Mouse (Mus musculus) MEL (cell line): ENCODE measurements around the gene Ehd2. TPM values are rescaled to one million over a fixed set of nuclear protein-coding genes. Genes with fewer than 3 reads are reported as not detected.
A peak's percentile ranks its signal among the peaks of the same experiment; 100 is the strongest.

Experiments used
- DNase-seq: peaks from one replicate; pipeline ENCODE4 v3.0.0; 2011; ENCODE audit warnings: low read depth, low spot score
- H3K27ac ChIP-seq: 2 replicates; pipeline ENCODE4 v1.5.1; 2012; ENCODE audit warnings: low read depth, mild to moderate bottlenecking, control low read depth, low read length, moderate library complexity; ENCODE audit not compliant: control insufficient read depth
- H3K27me3 ChIP-seq, 2 experiments: fragments of 150-350 bp in 1 of 2; sonication (generic) in 1 of 2; 2 replicates each; pipeline ENCODE4 v1.6.1; 2012; ENCODE audit warnings: low read length in 2 of 2, mild to moderate bottlenecking in 2 of 2, improper control_type of control experiment in 1 of 2, moderate library complexity in 1 of 2; ENCODE audit not compliant: insufficient read depth in 2 of 2, control insufficient read depth in 1 of 2
- H3K36me3 ChIP-seq, 2 experiments: 2 replicates each; pipeline ENCODE4 v1.6.1; 2012 to 2014; ENCODE audit warnings: low read length in 2 of 2, improper control_type of control experiment in 1 of 2, inconsistent platforms in 1 of 2, mild to moderate bottlenecking in 1 of 2; ENCODE audit not compliant: insufficient read depth in 2 of 2, control insufficient read depth in 1 of 2
- H3K4me1 ChIP-seq, 2 experiments: fragments of 150-350 bp in 1 of 2; sonication (generic) in 1 of 2; 2 replicates each; pipeline ENCODE4 v1.6.1; 2012; ENCODE audit warnings: low read length in 2 of 2, improper control_type of control experiment in 1 of 2, mild to moderate bottlenecking in 1 of 2; ENCODE audit not compliant: insufficient read depth in 2 of 2, control insufficient read depth in 1 of 2
- H3K4me3 ChIP-seq, 2 experiments: fragments of 150-350 bp in 1 of 2; sonication (generic) in 1 of 2; 2 replicates each; pipeline ENCODE4 v1.5.1; 2012; ENCODE audit warnings: low read depth in 2 of 2, low read length in 2 of 2, mild to moderate bottlenecking in 2 of 2, moderate library complexity in 2 of 2, control low read depth in 1 of 2, improper control_type of control experiment in 1 of 2; ENCODE audit not compliant: control insufficient read depth in 1 of 2, insufficient read depth in 1 of 2
- H3K79me2 ChIP-seq: 2 replicates; pipeline ENCODE4 v1.6.1; 2012; ENCODE audit warnings: mild to moderate bottlenecking, low read length, moderate library complexity; ENCODE audit not compliant: control insufficient read depth, poor library complexity, insufficient read depth
- H3K9ac ChIP-seq: 2 replicates; pipeline ENCODE4 v1.6.1; 2012; ENCODE audit warnings: low read depth, mild to moderate bottlenecking, control low read depth, low read length, moderate library complexity; ENCODE audit not compliant: control insufficient read depth, poor library complexity, severe bottlenecking
- H3K9me3 ChIP-seq: fragments of 150-350 bp; sonication (generic); replicated peaks from 2 replicates; pipeline ENCODE4 v1.6.1; 2012; ENCODE audit warnings: mild to moderate bottlenecking, low read length, improper control_type of control experiment, moderate library complexity; ENCODE audit not compliant: insufficient read depth
- BHLHE40 ChIP-seq: IDR thresholded peaks from 2 replicates; pipeline ENCODE4 v1.6.1; 2012; ENCODE audit warnings: low read depth, mild to moderate bottlenecking, inconsistent platforms, low read length, improper control_type of control experiment, borderline replicate concordance
- CHD1 ChIP-seq: IDR thresholded peaks from 2 replicates; pipeline ENCODE4 v1.6.1; 2012; ENCODE audit warnings: low read depth, mild to moderate bottlenecking, inconsistent platforms, low read length, improper control_type of control experiment
- CTCF ChIP-seq, 3 experiments: IDR thresholded peaks in 2 of 3; conservative IDR thresholded peaks in 1 of 3; 2 replicates each; pipeline ENCODE4 v1.5.1; 2011 to 2012; ENCODE audit warnings: low read length in 3 of 3, low read depth in 2 of 3, mild to moderate bottlenecking in 2 of 3, improper control_type of control experiment in 1 of 3, inconsistent platforms in 1 of 3, mixed read lengths in 1 of 3, moderate library complexity in 1 of 3; ENCODE audit not compliant: control insufficient read depth in 1 of 3, insufficient read depth in 1 of 3, poor library complexity in 1 of 3, severe bottlenecking in 1 of 3
- E2F4 ChIP-seq: IDR thresholded peaks from 2 replicates; pipeline ENCODE4 v1.6.1; 2011; ENCODE audit warnings: low read depth, low read length, improper control_type of control experiment, borderline replicate concordance
- ETS1 ChIP-seq: IDR thresholded peaks from 2 replicates; pipeline ENCODE4 v1.6.1; 2012; ENCODE audit warnings: low read depth, mild to moderate bottlenecking, inconsistent platforms, low read length, improper control_type of control experiment, moderate library complexity
- GABPA ChIP-seq: IDR thresholded peaks from 2 replicates; pipeline ENCODE4 v1.6.1; 2012; ENCODE audit warnings: low read depth, mild to moderate bottlenecking, inconsistent platforms, low read length, improper control_type of control experiment, moderate library complexity
- GATA1 ChIP-seq: IDR thresholded peaks from 2 replicates; pipeline ENCODE4 v1.6.1; 2011; ENCODE audit warnings: low read depth, low read length, improper control_type of control experiment
- HCFC1 ChIP-seq: IDR thresholded peaks from 2 replicates; pipeline ENCODE4 v1.6.1; 2012; ENCODE audit warnings: low read depth, mild to moderate bottlenecking, inconsistent platforms, low read length, improper control_type of control experiment, moderate library complexity
- JUND ChIP-seq: IDR thresholded peaks from 2 replicates; pipeline ENCODE4 v1.6.1; 2011; ENCODE audit warnings: low read depth, mild to moderate bottlenecking, improper control_type of control experiment, low read length
- MAX ChIP-seq: IDR thresholded peaks from 2 replicates; pipeline ENCODE4 v1.6.1; 2011; ENCODE audit warnings: low read length, improper control_type of control experiment
- MAZ ChIP-seq: IDR thresholded peaks from 2 replicates; pipeline ENCODE4 v1.6.1; 2012; ENCODE audit warnings: low read depth, mild to moderate bottlenecking, inconsistent platforms, low read length, improper control_type of control experiment
- MEF2A ChIP-seq: IDR thresholded peaks from 2 replicates; pipeline ENCODE4 v1.6.1; 2014; ENCODE audit warnings: low read depth, mild to moderate bottlenecking, inconsistent platforms, low read length, improper control_type of control experiment; ENCODE audit not compliant: poor library complexity, insufficient replicate concordance, severe bottlenecking; ENCODE audit errors: extremely low read depth
- MXI1 ChIP-seq: IDR thresholded peaks from 2 replicates; pipeline ENCODE4 v1.6.1; 2011; ENCODE audit warnings: mild to moderate bottlenecking, low read depth, low read length, improper control_type of control experiment
- MYC ChIP-seq: IDR thresholded peaks from 2 replicates; pipeline ENCODE4 v1.6.1; 2011; ENCODE audit warnings: low read depth, mild to moderate bottlenecking, low read length, improper control_type of control experiment, moderate library complexity
- POLR2A ChIP-seq, 2 experiments: IDR thresholded peaks; 2 replicates each; pipeline ENCODE4 v1.6.1; 2011 to 2012; ENCODE audit warnings: low read length in 2 of 2, mild to moderate bottlenecking in 2 of 2, control low read depth in 1 of 2, improper control_type of control experiment in 1 of 2, low read depth in 1 of 2, moderate library complexity in 1 of 2; ENCODE audit not compliant: control insufficient read depth in 1 of 2, insufficient read depth in 1 of 2, poor library complexity in 1 of 2
- POLR2AphosphoS2 ChIP-seq: IDR thresholded peaks from 2 replicates; pipeline ENCODE4 v1.6.1; 2011; ENCODE audit warnings: low read length, improper control_type of control experiment
- POLR2AphosphoS5 ChIP-seq: IDR thresholded peaks from 2 replicates; pipeline ENCODE4 v1.6.1; 2012; ENCODE audit warnings: low read depth, borderline replicate concordance, mild to moderate bottlenecking, inconsistent platforms, low read length, moderate library complexity, mixed read lengths
- RAD21 ChIP-seq: IDR thresholded peaks from 2 replicates; pipeline ENCODE4 v1.6.1; 2011; ENCODE audit warnings: mild to moderate bottlenecking, low read depth, low read length, improper control_type of control experiment
- RCOR1 ChIP-seq: IDR thresholded peaks from 2 replicates; pipeline ENCODE4 v1.6.1; 2012; ENCODE audit warnings: low read depth, mild to moderate bottlenecking, inconsistent platforms, low read length, improper control_type of control experiment
- SIN3A ChIP-seq: IDR thresholded peaks from 2 replicates; pipeline ENCODE4 v1.6.1; 2012; ENCODE audit warnings: low read length, improper control_type of control experiment, inconsistent platforms
- SMC3 ChIP-seq: IDR thresholded peaks from 2 replicates; pipeline ENCODE4 v1.6.1; 2011; ENCODE audit warnings: low read depth, low read length, improper control_type of control experiment
- TCF12 ChIP-seq: IDR thresholded peaks from 2 replicates; pipeline ENCODE4 v1.6.1; 2014; ENCODE audit warnings: low read depth, mild to moderate bottlenecking, inconsistent platforms, low read length, improper control_type of control experiment, moderate library complexity
- USF1 ChIP-seq: IDR thresholded peaks from 2 replicates; pipeline ENCODE4 v1.6.1; 2014; ENCODE audit warnings: low read depth, mild to moderate bottlenecking, inconsistent platforms, low read length, improper control_type of control experiment, moderate library complexity
- ZC3H11A ChIP-seq: IDR thresholded peaks from 2 replicates; pipeline ENCODE4 v1.6.1; 2012; ENCODE audit warnings: low read depth, mild to moderate bottlenecking, inconsistent platforms, low read length, improper control_type of control experiment
- polyA plus RNA-seq, 2 experiments: library from polyadenylated mRNA; stranded (reverse) in 1 of 2; unstranded in 1 of 2; fragments of >175 nt in 1 of 2; fragments of >200 nt in 1 of 2; gene quantifications; 2 replicates each; pipeline versions ENCODE4 v1.2.1 to v1.2.4; 2012; ENCODE audit warnings: low replicate concordance in 2 of 2, low read depth in 1 of 2; ENCODE audit not compliant: insufficient read length in 2 of 2, insufficient read depth in 1 of 2, missing spikeins in 1 of 2
- total RNA-seq: library from RNA; depleted of rRNA; stranded (reverse); fragments of 300-350 nt; gene quantifications from 2 replicates; pipeline ENCODE4 v1.2.3, GENCODE M21; 2012; rRNA removed

Ehd2 gene
- total RNA-seq (2.5 and 3.2 TPM in 2 replicates), polyA plus RNA-seq (1 to 10 TPM in 1 of 2 experiments, not detected in 1; 6.2 TPM)

DNA sequence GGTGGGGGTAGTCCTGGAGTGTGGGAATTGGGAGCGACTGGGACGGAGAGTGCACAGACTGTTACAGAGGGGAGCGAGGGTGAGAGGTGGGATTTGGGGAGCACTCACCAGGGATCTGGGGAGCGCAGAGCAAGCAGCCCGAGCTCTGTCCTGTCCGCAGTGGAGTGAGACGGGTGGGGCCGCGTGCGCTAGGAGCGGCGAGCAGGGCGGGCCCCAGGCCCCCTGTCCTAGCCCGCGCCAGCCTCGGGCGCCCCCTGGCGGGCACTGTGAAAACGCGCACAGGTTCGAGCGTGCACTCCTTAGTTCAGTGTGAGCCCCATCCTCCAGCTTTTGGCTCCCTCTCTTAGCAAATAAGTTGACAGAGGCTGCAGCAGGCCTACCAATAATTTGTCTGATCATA, at the start of gene Ehd2:
Gene Ehd2 (minus strand): TSS at position 256 of the 400 bp plus-strand sequence.
- Histone ChIP-seq H3K79me2 (no peaks in the 10 kb centered on the region), H3K27me3 (no peaks in the 10 kb centered on the region), H3K4me1 (peaks cover 6 to 17% of the 10 kb centered on the region in 2 experiments), H3K27ac (no peak within 1 kb of the TSS), H3K9ac (peak within 1 kb of the TSS; percentile 77), H3K9me3 (no peaks in the 10 kb centered on the region), H3K36me3 (peaks cover 0 to 10% of the 10 kb centered on the region in 2 experiments; a peak in 2 of 4 replicates), H3K4me3 (peak within 1 kb of the TSS; percentile 65 to 73)
- peak; percentile 85 for DNase-seq
- peak; percentile 84 to 98 (median 93) for TF ChIP-seq CTCF (IDR thresholded peaks at IDR 0.05 in 2 of 3, conservative IDR thresholded peaks at IDR 0.05 in 1 of 3; ENCODE audit: control insufficient read depth in 1 of 3, insufficient read depth in 1 of 3, low read depth in 2 of 3, low read length in 3 of 3, poor library complexity in 1 of 3, severe bottlenecking in 1 of 3)
- TF ChIP-seq POLR2AphosphoS2: no peak
- TF ChIP-seq POLR2A (IDR thresholded peaks at IDR 0.05; ENCODE audit: control insufficient read depth in 1 of 2, insufficient read depth in 1 of 2, low read depth in 1 of 2, low read length in 2 of 2, poor library complexity in 1 of 2): peak in 1 of 2 experiments; percentile 53; a peak in 1 of 4 replicates
- peak; percentile 87 for TF ChIP-seq SMC3
- TF ChIP-seq E2F4: no peak
- peak; percentile 57 for TF ChIP-seq SIN3A
- peak; percentile 31; the same call in 1 of the 2 replicates for TF ChIP-seq TCF12
- 0 out of 2 replicates have a peak, but pooled peaks have one; percentile 37 for TF ChIP-seq HCFC1
- TF ChIP-seq ZC3H11A: peak; percentile 79
- TF ChIP-seq GABPA: no peak
- TF ChIP-seq MYC: 0 out of 2 replicates have a peak, but pooled peaks have one; percentile 50
- TF ChIP-seq BHLHE40: 0 out of 2 replicates have a peak, but pooled peaks have one; percentile 10
- no peak for TF ChIP-seq MAX
- TF ChIP-seq RAD21: peak; percentile 79
- TF ChIP-seq MXI1: peak; percentile 37; the same call in 1 of the 2 replicates
- TF ChIP-seq MAZ: peak; percentile 89; the same call in 1 of the 2 replicates

DNA sequence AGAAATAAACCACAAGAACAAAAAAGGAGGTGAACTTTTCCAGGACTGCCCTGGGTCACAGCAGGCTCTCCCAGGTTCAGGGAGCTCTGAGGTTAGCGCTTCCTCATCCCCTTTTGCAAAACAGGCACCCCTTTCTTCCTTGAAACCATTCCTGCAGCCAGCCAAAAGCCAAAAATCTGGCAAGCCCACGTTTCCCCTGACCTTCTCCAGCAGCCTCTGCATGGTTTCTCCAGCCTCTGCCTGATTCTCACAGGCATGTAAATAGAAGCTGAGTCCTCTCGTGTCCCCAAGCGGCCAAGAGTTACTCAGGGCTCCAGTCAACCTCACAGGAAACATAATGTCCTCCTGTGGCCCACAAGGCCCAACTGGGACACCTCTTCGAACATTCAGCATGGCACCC, 48.0 kb upstream of the Ehd2 start:
- Histone ChIP-seq H3K9me3 (no peaks in the 10 kb centered on the region), H3K4me1 (peaks cover 10 to 16% of the 10 kb centered on the region in 2 experiments; a peak in 3 of 4 replicates), H3K4me3 (no peak overlapping the region), H3K36me3 (peaks cover 0 to 19% of the 10 kb centered on the region in 2 experiments; a peak in 3 of 4 replicates), H3K27ac (no peak overlapping the region), H3K27me3 (no peaks in the 10 kb centered on the region), H3K9ac (no peak overlapping the region), H3K79me2 (peaks cover 5% of the 10 kb centered on the region; the same call in 1 of the 2 replicates)
- DNase-seq: no peak
- TF ChIP-seq JUND (no peak), MYC (no peak), ETS1 (no peak), RCOR1 (no peak), RAD21 (no peak), USF1 (no peak), GABPA (no peak), POLR2AphosphoS5 (no peak), CHD1 (no peak), GATA1 (no peak), HCFC1 (no peak), MEF2A (no peak)
